Mouse (Mus musculus) lung, adult 2 months (tissue): ENCODE measurements at regions not wholly inside any gene's neighbourhood (a gene's known extent, or its start where the extent isn't known, plus 50 kb on each side); places are given as distances from the start of the nearest gene placed in this dataset.

ENCODE experiments used
- CTCF ChIP-seq: fragments of 200-500 bp; IDR thresholded peaks from 2 replicates; pipeline ENCODE4 v1.5.1; 2011; ENCODE audit warnings: mild to moderate bottlenecking, low read length, control low read depth; ENCODE audit not compliant: insufficient read depth
- POLR2A ChIP-seq: fragments of 200-500 bp; IDR thresholded peaks from 2 replicates; pipeline ENCODE4 v1.6.1; 2011; ENCODE audit warnings: low read depth, mild to moderate bottlenecking, control low read depth, low read length, borderline replicate concordance; ENCODE audit errors: extremely low read depth

DNA sequence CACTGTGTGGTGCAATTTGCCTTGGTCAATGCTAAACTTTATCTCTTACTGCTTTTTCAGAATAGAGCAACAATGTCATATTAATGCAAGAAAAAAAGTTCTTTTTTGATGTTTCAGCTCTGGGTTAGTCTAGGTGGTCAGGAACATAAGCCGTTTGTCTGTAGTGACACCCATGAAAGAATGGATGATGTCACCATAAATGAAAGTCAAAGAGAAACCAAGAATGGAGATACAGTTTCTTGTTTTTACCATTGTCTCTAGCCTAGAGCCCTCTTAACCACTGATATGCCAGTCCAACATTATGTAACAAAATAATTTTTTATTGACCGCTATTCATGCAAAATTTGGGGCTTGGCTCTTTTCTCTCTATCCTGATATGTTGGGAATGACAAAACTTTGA lies 294.3 kb upstream of the Chrm2 start:
- TF ChIP-seq CTCF, result no peak
- TF ChIP-seq POLR2A, result no peak
